Mouse (Mus musculus) lung, postnatal 0 days (tissue): ENCODE measurements around the gene Rmi2.

Experiments
- CTCF ChIP-seq: IDR thresholded peaks from 2 replicates; pipeline ENCODE4 v1.5.1; 2016; ENCODE audit warnings: antibody characterized with exemption, mild to moderate bottlenecking
- EP300 ChIP-seq: IDR thresholded peaks from 2 replicates; pipeline ENCODE4 v1.6.1; 2016; ENCODE audit warnings: antibody characterized with exemption, mild to moderate bottlenecking, control low read depth

DNA sequence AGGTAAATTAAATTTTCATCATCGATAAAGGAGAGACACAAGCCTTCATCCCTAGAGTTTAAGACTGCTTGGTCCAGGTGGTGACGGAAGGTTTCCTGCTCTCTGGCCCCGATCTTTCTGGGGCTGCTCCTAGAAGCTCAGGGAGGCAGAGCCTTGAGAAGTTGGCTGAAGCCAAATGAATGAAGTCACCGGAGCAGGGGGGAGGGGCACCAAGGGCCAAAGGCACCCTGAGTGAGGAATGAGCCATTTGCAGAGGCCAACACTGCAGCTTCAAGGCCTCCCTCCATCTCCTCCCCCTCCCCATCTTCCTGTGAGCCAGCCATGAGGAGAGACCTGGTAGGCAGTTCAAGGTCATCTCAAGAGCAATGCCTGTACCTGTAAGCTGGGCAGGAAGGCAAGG, 58.3 kb downstream of the Rmi2 start:
- no peak for TF ChIP-seq CTCF
- no peak for TF ChIP-seq EP300
